Mouse (Mus musculus) MEL (cell line): ENCODE results near the gene Ipo7. TPM values are rescaled to one million over a fixed set of nuclear protein-coding genes. Genes with fewer than 3 reads are reported as not detected.
A peak's percentile ranks its signal among the peaks of the same experiment; 100 is the strongest.
"Not testable (repeated sequence)": the region's sequence is repeated elsewhere in the genome, so short reads cannot be mapped to it uniquely, and the experiment has no call there.

Source experiments
- DNase-seq: peaks from one replicate; pipeline ENCODE4 v3.0.0; 2011; ENCODE audit warnings: low read depth, low spot score
- H3K27ac ChIP-seq: 2 replicates; pipeline ENCODE4 v1.5.1; 2012; ENCODE audit warnings: low read depth, mild to moderate bottlenecking, control low read depth, low read length, moderate library complexity; ENCODE audit not compliant: control insufficient read depth
- H3K27me3 ChIP-seq, 2 experiments: fragments of 150-350 bp in 1 of 2; sonication (generic) in 1 of 2; 2 replicates each; pipeline ENCODE4 v1.6.1; 2012; ENCODE audit warnings: low read length in 2 of 2, mild to moderate bottlenecking in 2 of 2, improper control_type of control experiment in 1 of 2, moderate library complexity in 1 of 2; ENCODE audit not compliant: insufficient read depth in 2 of 2, control insufficient read depth in 1 of 2
- H3K36me3 ChIP-seq, 2 experiments: 2 replicates each; pipeline ENCODE4 v1.6.1; 2012 to 2014; ENCODE audit warnings: low read length in 2 of 2, improper control_type of control experiment in 1 of 2, inconsistent platforms in 1 of 2, mild to moderate bottlenecking in 1 of 2; ENCODE audit not compliant: insufficient read depth in 2 of 2, control insufficient read depth in 1 of 2
- H3K4me1 ChIP-seq, 2 experiments: fragments of 150-350 bp in 1 of 2; sonication (generic) in 1 of 2; 2 replicates each; pipeline ENCODE4 v1.6.1; 2012; ENCODE audit warnings: low read length in 2 of 2, improper control_type of control experiment in 1 of 2, mild to moderate bottlenecking in 1 of 2; ENCODE audit not compliant: insufficient read depth in 2 of 2, control insufficient read depth in 1 of 2
- H3K4me3 ChIP-seq, 2 experiments: fragments of 150-350 bp in 1 of 2; sonication (generic) in 1 of 2; 2 replicates each; pipeline ENCODE4 v1.5.1; 2012; ENCODE audit warnings: low read depth in 2 of 2, low read length in 2 of 2, mild to moderate bottlenecking in 2 of 2, moderate library complexity in 2 of 2, control low read depth in 1 of 2, improper control_type of control experiment in 1 of 2; ENCODE audit not compliant: control insufficient read depth in 1 of 2, insufficient read depth in 1 of 2
- H3K79me2 ChIP-seq: 2 replicates; pipeline ENCODE4 v1.6.1; 2012; ENCODE audit warnings: mild to moderate bottlenecking, low read length, moderate library complexity; ENCODE audit not compliant: control insufficient read depth, poor library complexity, insufficient read depth
- H3K9ac ChIP-seq: 2 replicates; pipeline ENCODE4 v1.6.1; 2012; ENCODE audit warnings: low read depth, mild to moderate bottlenecking, control low read depth, low read length, moderate library complexity; ENCODE audit not compliant: control insufficient read depth, poor library complexity, severe bottlenecking
- H3K9me3 ChIP-seq: fragments of 150-350 bp; sonication (generic); replicated peaks from 2 replicates; pipeline ENCODE4 v1.6.1; 2012; ENCODE audit warnings: mild to moderate bottlenecking, low read length, improper control_type of control experiment, moderate library complexity; ENCODE audit not compliant: insufficient read depth
- CHD1 ChIP-seq: IDR thresholded peaks from 2 replicates; pipeline ENCODE4 v1.6.1; 2012; ENCODE audit warnings: low read depth, mild to moderate bottlenecking, inconsistent platforms, low read length, improper control_type of control experiment
- CTCF ChIP-seq, 3 experiments: IDR thresholded peaks in 2 of 3; conservative IDR thresholded peaks in 1 of 3; 2 replicates each; pipeline ENCODE4 v1.5.1; 2011 to 2012; ENCODE audit warnings: low read length in 3 of 3, low read depth in 2 of 3, mild to moderate bottlenecking in 2 of 3, improper control_type of control experiment in 1 of 3, inconsistent platforms in 1 of 3, mixed read lengths in 1 of 3, moderate library complexity in 1 of 3; ENCODE audit not compliant: control insufficient read depth in 1 of 3, insufficient read depth in 1 of 3, poor library complexity in 1 of 3, severe bottlenecking in 1 of 3
- ELF1 ChIP-seq: IDR thresholded peaks from 2 replicates; pipeline ENCODE4 v1.6.1; 2014; ENCODE audit warnings: low read depth, mild to moderate bottlenecking, inconsistent platforms, low read length, improper control_type of control experiment, moderate library complexity
- EP300 ChIP-seq, 2 experiments: IDR thresholded peaks; 2 replicates each; pipeline ENCODE4 v1.6.1; 2011; ENCODE audit warnings: improper control_type of control experiment in 2 of 2, low read length in 2 of 2, low read depth in 1 of 2, mild to moderate bottlenecking in 1 of 2
- ETS1 ChIP-seq: IDR thresholded peaks from 2 replicates; pipeline ENCODE4 v1.6.1; 2012; ENCODE audit warnings: low read depth, mild to moderate bottlenecking, inconsistent platforms, low read length, improper control_type of control experiment, moderate library complexity
- GABPA ChIP-seq: IDR thresholded peaks from 2 replicates; pipeline ENCODE4 v1.6.1; 2012; ENCODE audit warnings: low read depth, mild to moderate bottlenecking, inconsistent platforms, low read length, improper control_type of control experiment, moderate library complexity
- GATA1 ChIP-seq: IDR thresholded peaks from 2 replicates; pipeline ENCODE4 v1.6.1; 2011; ENCODE audit warnings: low read depth, low read length, improper control_type of control experiment
- HCFC1 ChIP-seq: IDR thresholded peaks from 2 replicates; pipeline ENCODE4 v1.6.1; 2012; ENCODE audit warnings: low read depth, mild to moderate bottlenecking, inconsistent platforms, low read length, improper control_type of control experiment, moderate library complexity
- MXI1 ChIP-seq: IDR thresholded peaks from 2 replicates; pipeline ENCODE4 v1.6.1; 2011; ENCODE audit warnings: mild to moderate bottlenecking, low read depth, low read length, improper control_type of control experiment
- MYB ChIP-seq: IDR thresholded peaks from 2 replicates; pipeline ENCODE4 v1.6.1; 2011; ENCODE audit warnings: mild to moderate bottlenecking, low read depth, low read length, improper control_type of control experiment
- MYC ChIP-seq: IDR thresholded peaks from 2 replicates; pipeline ENCODE4 v1.6.1; 2011; ENCODE audit warnings: low read depth, mild to moderate bottlenecking, low read length, improper control_type of control experiment, moderate library complexity
- NELFE ChIP-seq: IDR thresholded peaks from 2 replicates; pipeline ENCODE4 v1.6.1; 2011; ENCODE audit warnings: low read depth, low read length, improper control_type of control experiment
- POLR2AphosphoS5 ChIP-seq: IDR thresholded peaks from 2 replicates; pipeline ENCODE4 v1.6.1; 2012; ENCODE audit warnings: low read depth, borderline replicate concordance, mild to moderate bottlenecking, inconsistent platforms, low read length, moderate library complexity, mixed read lengths
- RAD21 ChIP-seq: IDR thresholded peaks from 2 replicates; pipeline ENCODE4 v1.6.1; 2011; ENCODE audit warnings: mild to moderate bottlenecking, low read depth, low read length, improper control_type of control experiment
- RCOR1 ChIP-seq: IDR thresholded peaks from 2 replicates; pipeline ENCODE4 v1.6.1; 2012; ENCODE audit warnings: low read depth, mild to moderate bottlenecking, inconsistent platforms, low read length, improper control_type of control experiment
- SMC3 ChIP-seq: IDR thresholded peaks from 2 replicates; pipeline ENCODE4 v1.6.1; 2011; ENCODE audit warnings: low read depth, low read length, improper control_type of control experiment
- TBP ChIP-seq: IDR thresholded peaks from 2 replicates; pipeline ENCODE4 v1.8.0; 2011; ENCODE audit warnings: low read depth, low read length, improper control_type of control experiment
- UBTF ChIP-seq: IDR thresholded peaks from 2 replicates; pipeline ENCODE4 v1.6.1; 2012; ENCODE audit warnings: low read depth, mild to moderate bottlenecking, inconsistent platforms, low read length, improper control_type of control experiment, moderate library complexity, borderline replicate concordance; ENCODE audit not compliant: insufficient read depth
- USF1 ChIP-seq: IDR thresholded peaks from 2 replicates; pipeline ENCODE4 v1.6.1; 2014; ENCODE audit warnings: low read depth, mild to moderate bottlenecking, inconsistent platforms, low read length, improper control_type of control experiment, moderate library complexity
- USF2 ChIP-seq, 2 experiments: IDR thresholded peaks; 2 replicates each; pipeline ENCODE4 v1.6.1; 2011 to 2012; ENCODE audit warnings: improper control_type of control experiment in 2 of 2, low read length in 2 of 2, borderline replicate concordance in 1 of 2, inconsistent platforms in 1 of 2, low read depth in 1 of 2, mild to moderate bottlenecking in 1 of 2; ENCODE audit not compliant: insufficient read depth in 1 of 2
- ZC3H11A ChIP-seq: IDR thresholded peaks from 2 replicates; pipeline ENCODE4 v1.6.1; 2012; ENCODE audit warnings: low read depth, mild to moderate bottlenecking, inconsistent platforms, low read length, improper control_type of control experiment
- ZMIZ1 ChIP-seq: IDR thresholded peaks from 2 replicates; pipeline ENCODE4 v1.6.1; 2012; ENCODE audit warnings: low read depth, mild to moderate bottlenecking, inconsistent platforms, low read length, improper control_type of control experiment, moderate library complexity
- ZNF384 ChIP-seq: IDR thresholded peaks from 2 replicates; pipeline ENCODE4 v1.6.1; 2012; ENCODE audit warnings: low read depth, mild to moderate bottlenecking, inconsistent platforms, low read length, improper control_type of control experiment
- polyA plus RNA-seq, 2 experiments: library from polyadenylated mRNA; stranded (reverse) in 1 of 2; unstranded in 1 of 2; fragments of >175 nt in 1 of 2; fragments of >200 nt in 1 of 2; gene quantifications; 2 replicates each; pipeline versions ENCODE4 v1.2.1 to v1.2.4; 2012; ENCODE audit warnings: low replicate concordance in 2 of 2, low read depth in 1 of 2; ENCODE audit not compliant: insufficient read length in 2 of 2, insufficient read depth in 1 of 2, missing spikeins in 1 of 2
- total RNA-seq: library from RNA; depleted of rRNA; stranded (reverse); fragments of 300-350 nt; gene quantifications from 2 replicates; pipeline ENCODE4 v1.2.3, GENCODE M21; 2012

The Ipo7 gene
- total and polyA plus RNA-seq, 3 experiments: 111 to 172 (median 145) TPM

DNA sequence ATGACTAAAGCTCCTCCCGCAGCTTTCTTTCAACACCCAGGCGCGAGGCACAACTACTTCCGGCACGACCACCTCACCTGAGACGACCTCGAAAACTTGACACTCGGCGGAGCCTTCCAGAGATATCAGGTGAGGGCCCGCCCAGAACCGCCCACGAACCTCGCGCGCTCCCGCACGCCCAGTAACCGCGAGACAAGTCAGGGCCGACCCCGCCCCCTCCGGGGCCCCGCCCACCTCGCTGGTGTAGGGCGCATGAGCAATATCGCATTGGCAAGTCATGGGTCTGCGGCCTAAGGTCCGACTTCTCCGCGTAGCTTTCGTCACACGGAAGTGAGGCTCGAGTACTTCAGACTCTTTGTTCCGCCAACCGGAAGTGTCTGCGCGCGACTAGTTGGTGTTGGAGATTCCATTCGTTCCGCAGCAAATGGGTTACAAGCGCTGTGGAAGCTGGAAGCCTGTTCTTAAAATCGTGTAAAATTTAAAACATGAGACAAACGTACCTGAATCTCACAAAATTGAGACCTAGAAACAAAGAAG is 31.9 kb upstream of the Ipo7 start (continued):
- TF ChIP-seq UBTF: no peak
- peak; percentile 76 for TF ChIP-seq MXI1
- no peak; the same call in 1 of the 2 replicates for TF ChIP-seq GATA1
- peak; percentile 94 for TF ChIP-seq HCFC1
- TF ChIP-seq ZMIZ1: peak; percentile 51; the same call in 1 of the 2 replicates
- TF ChIP-seq ETS1: peak; percentile 61; the same call in 1 of the 2 replicates
- no peak for TF ChIP-seq GABPA
- no peak; the same call in none of the 2 replicates for TF ChIP-seq USF1
- peak; percentile 80; the same call in 1 of the 2 replicates for TF ChIP-seq TBP
- no peak; the same call in 1 of the 2 replicates for TF ChIP-seq POLR2AphosphoS5
- TF ChIP-seq MYB: no peak
- TF ChIP-seq MYC: peak; percentile 69; the same call in 1 of the 2 replicates
- TF ChIP-seq ZC3H11A: no peak
- 0 out of 2 replicates have a peak, but pooled peaks have one; percentile 54 for TF ChIP-seq CHD1
- peak; percentile 69 for TF ChIP-seq NELFE
- TF ChIP-seq ELF1: peak; percentile 86
- TF ChIP-seq USF2 (IDR thresholded peaks at IDR 0.05; ENCODE audit: borderline replicate concordance in 1 of 2, insufficient read depth in 1 of 2, low read depth in 1 of 2, low read length in 2 of 2): no peak
- no peak; a peak in 2 of 4 replicates for TF ChIP-seq EP300 (IDR thresholded peaks at IDR 0.05; ENCODE audit: low read depth in 1 of 2, low read length in 2 of 2)

DNA sequence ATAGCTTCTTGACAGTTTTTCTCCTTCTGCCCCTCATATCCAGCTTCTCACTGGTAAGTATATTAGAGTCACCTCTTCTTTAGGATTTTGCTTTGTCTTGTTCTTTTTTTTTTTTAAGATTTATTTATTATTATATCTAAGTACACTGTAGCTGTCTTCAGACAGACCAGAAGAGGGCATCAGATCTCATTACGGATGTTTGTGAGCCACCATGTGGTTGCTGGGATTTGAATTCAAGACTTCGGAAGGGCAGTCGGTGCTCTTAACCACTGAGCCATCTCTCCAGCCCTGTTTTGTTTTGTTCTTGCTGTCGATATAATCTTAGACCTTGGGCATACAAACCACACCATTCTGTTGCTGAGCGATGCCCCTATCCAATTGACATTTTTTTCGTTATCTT is 31.3 kb upstream of the Ipo7 start, which contains the start of gene Tmem41b:
TSS of gene Tmem41b (minus strand) at position 155 of the 400 bp plus-strand sequence.
- Histone ChIP-seq H3K79me2 (peaks cover 16% of the 10 kb centered on the region), H3K27ac (peak within 1 kb of the TSS; percentile 63), H3K36me3 (peaks cover 0 to 27% of the 10 kb centered on the region in 2 experiments; a peak in 3 of 4 replicates), H3K4me3 (peak within 1 kb of the TSS; percentile 85 to 86), H3K9ac (peak within 1 kb of the TSS; percentile 74)
- not testable (repeated sequence) for H3K4me1 ChIP-seq, H3K27me3 ChIP-seq, H3K9me3 ChIP-seq
- TF ChIP-seq ZC3H11A: 0 out of 2 replicates have a peak, but pooled peaks have one; percentile 19
- peak; percentile 21; the same call in 1 of the 2 replicates for TF ChIP-seq ETS1
- peak; percentile 3; the same call in 1 of the 2 replicates for TF ChIP-seq NELFE
- TF ChIP-seq RAD21: peak; percentile 23
- peak; percentile 25; the same call in 1 of the 2 replicates for TF ChIP-seq RCOR1
- peak; percentile 82; the same call in 1 of the 2 replicates for TF ChIP-seq MYC
- TF ChIP-seq ZNF384: peak; percentile 43; the same call in 1 of the 2 replicates
- peak in 2 of 3 experiments; percentile 17 to 33; a peak in 1 of 6 replicates for TF ChIP-seq CTCF (IDR thresholded peaks at IDR 0.05 in 2 of 3, conservative IDR thresholded peaks at IDR 0.05 in 1 of 3; ENCODE audit: control insufficient read depth in 1 of 3, insufficient read depth in 1 of 3, low read depth in 2 of 3, low read length in 3 of 3, poor library complexity in 1 of 3, severe bottlenecking in 1 of 3)
- peak; percentile 34; the same call in 1 of the 2 replicates for TF ChIP-seq SMC3
- peak; percentile 63 for DNase-seq
